Mouse (Mus musculus): ENCODE data around the gene Il15.

- TF ChIP-seq CTCF (IDR thresholded peaks at IDR 0.05; ENCODE audit: low read depth) (no peak), EP300 (IDR thresholded peaks at IDR 0.05; ENCODE audit: low read depth) (no peak)
These were observed 19.7 kb downstream of the Il15 start for GRCm38 (mm10) chr8:82383346-82383745.

All from liver, embryonic 14.5 days (tissue).